20 mouse cellular contexts compared by ENCODE assay signal in genomic region chr2:122108101-122108500, GRCm38 (mm10). TPM values are rescaled to one million over a fixed set of nuclear protein-coding genes. Genes with fewer than 3 reads are reported as not detected.
"Had no signal": no experiment of that assay in that cellular context is flagged by ENCODE, and none has a peak within 500 bp of the region (broad histone marks: within the 10 kb centered on the region; RNA-seq: fewer than 3 reads in every experiment).

No protein-coding gene starts in this region.

- H3K27ac ChIP-seq: intestine, embryonic 15.5 days; limb, embryonic 15.5 days; liver, embryonic 12.5 days; midbrain, embryonic 10.5 days; midbrain, embryonic 15.5 days; neural tube, embryonic 13.5 days had no signal

- H3K4me2 ChIP-seq: intestine, embryonic 15.5 days; limb, embryonic 15.5 days; liver, embryonic 12.5 days; lung, embryonic 14.5 days; midbrain, embryonic 15.5 days; neural tube, embryonic 13.5 days had no signal

- DNase-seq: lung, embryonic 14.5 days; lung, postnatal 10 days; lung, postnatal 4 days; retina, postnatal 1 day; right cerebral cortex, postnatal 4 days; spleen, adult 18-20 months; thymus, adult 18-20 months; thymus, postnatal 25 days had no signal

- H3K27me3 ChIP-seq: intestine, embryonic 15.5 days; limb, embryonic 15.5 days; liver, embryonic 12.5 days; midbrain, embryonic 15.5 days; neural tube, embryonic 13.5 days had no signal

- H3K9ac ChIP-seq: intestine, embryonic 15.5 days; limb, embryonic 15.5 days; liver, embryonic 12.5 days; lung, embryonic 14.5 days; midbrain, embryonic 15.5 days; neural tube, embryonic 13.5 days had no signal

- H3K4me1 ChIP-seq: intestine, embryonic 15.5 days; limb, embryonic 15.5 days; midbrain, embryonic 10.5 days; midbrain, embryonic 15.5 days; neural tube, embryonic 13.5 days had no signal

- H3K4me3 ChIP-seq: intestine, embryonic 15.5 days; limb, embryonic 15.5 days; liver, embryonic 12.5 days; midbrain, embryonic 10.5 days; midbrain, embryonic 15.5 days; neural tube, embryonic 13.5 days had no signal

- H3K9me3 ChIP-seq: intestine, embryonic 15.5 days; limb, embryonic 15.5 days; liver, embryonic 12.5 days; midbrain, embryonic 10.5 days; midbrain, embryonic 15.5 days; neural tube, embryonic 13.5 days had no signal

- ATAC-seq: intestine, embryonic 15.5 days; liver, embryonic 12.5 days; midbrain, embryonic 15.5 days had no signal

RNA-seq across cellular contexts. Expression of gene Trim69, which starts 52.4 kb away (rescaled TPM):
- total RNA-seq: layer of hippocampus, adult 8-10 months; layer of hippocampus, postnatal 14 days; left cerebral cortex, adult 18-20 months; left cerebral cortex, postnatal 25 days; megakaryocyte, adult 5-6 weeks had no signal
- polyA plus RNA-seq: intestine, embryonic 15.5 days; limb, embryonic 11.5 days; liver, embryonic 12.5 days; lung, embryonic 14.5 days; midbrain, embryonic 10.5 days; midbrain, embryonic 15.5 days; neural tube, embryonic 13.5 days had no signal
